Mouse (Mus musculus): ENCODE data around the gene Lrrc4. TPM values are rescaled to one million over a fixed set of nuclear protein-coding genes. Genes with fewer than 3 reads are reported as not detected.

The Lrrc4 gene
- polyA plus RNA-seq, 1 experiment from 2014 or later, result 1.2 TPM

DNA sequence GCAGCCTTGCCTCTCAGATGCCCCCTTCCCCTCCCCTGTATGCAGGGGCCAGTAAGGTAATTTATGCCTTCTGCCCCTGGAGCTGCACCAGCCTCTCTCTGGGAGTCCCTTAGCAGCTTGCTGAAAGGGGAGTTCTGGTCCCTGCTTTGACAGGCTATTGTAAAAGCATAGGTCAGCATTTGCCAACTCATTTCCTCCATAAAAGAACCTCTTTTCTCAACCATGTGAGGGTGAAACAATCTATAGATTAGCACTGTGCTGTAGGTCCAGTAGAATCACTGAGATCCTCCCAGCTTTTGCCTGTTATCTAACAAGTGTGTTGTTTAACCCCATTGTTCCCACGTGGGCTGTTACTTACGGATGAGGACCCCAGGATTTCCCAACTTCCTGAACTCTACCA, 2.5 kb upstream of the Lrrc4 start:
- Histone ChIP-seq H3K4me1 (peaks cover 21% of the 10 kb centered on the region), H3K27ac (no peak overlapping the region), H3K9ac (no peak overlapping the region; the same call in 1 of the 2 replicates), H3K27me3 (peaks cover 48% of the 10 kb centered on the region), H3K9me3 (no peaks in the 10 kb centered on the region), H3K4me3 (peak overlapping the region; percentile 68), H3K36me3 (no peaks in the 10 kb centered on the region), H3K4me2 (peak overlapping the region; percentile 100)
- WGBS, result 61% methylated on average over 2 of the region's 2 CpGs
- ATAC-seq (ENCODE audit: insufficient number of reproducible peaks, insufficient read depth, low FRiP score, low TSS enrichment, low read depth), result no peak

DNA sequence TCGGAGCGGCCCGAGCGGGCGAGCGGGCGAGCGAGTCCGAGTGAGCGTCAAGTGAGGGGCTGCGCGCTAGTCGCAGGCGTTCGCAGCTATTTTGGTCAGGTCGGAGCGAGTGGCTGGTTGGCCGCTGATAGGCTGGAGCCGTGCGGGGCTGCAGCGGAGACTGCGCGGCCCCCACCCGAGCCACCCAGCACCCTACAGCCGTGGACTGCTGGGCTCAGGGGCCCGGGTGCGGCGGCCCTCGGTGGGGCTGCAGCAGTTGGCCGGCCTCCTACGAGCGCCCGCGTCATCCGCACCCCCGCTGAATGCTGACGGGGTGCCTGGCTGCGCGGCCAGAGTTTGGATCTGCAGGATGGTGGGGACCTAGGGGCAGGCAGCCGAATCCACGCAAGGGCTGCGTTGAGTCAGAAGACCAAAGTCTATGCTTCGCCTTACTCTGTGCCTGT, 1.9 kb upstream of the Lrrc4 start:
- Histone ChIP-seq H3K4me2 (peak overlapping the region; percentile 100), H3K9me3 (no peaks in the 10 kb centered on the region), H3K27ac (no peak overlapping the region), H3K4me3 (peak overlapping the region; percentile 68), H3K9ac (peak overlapping the region; percentile 75), H3K27me3 (peaks cover 48% of the 10 kb centered on the region), H3K4me1 (peaks cover 26% of the 10 kb centered on the region), H3K36me3 (no peaks in the 10 kb centered on the region)
- ATAC-seq (ENCODE audit: insufficient number of reproducible peaks, insufficient read depth, low FRiP score, low TSS enrichment, low read depth), result peak; percentile 56; the same call in 1 of the 2 replicates
- 1% methylated on average over 42 of the region's 43 CpGs for WGBS

- no peak overlapping the region for H3K27ac ChIP-seq
- WGBS, result under 1% methylated on average over 55 of the region's 58 CpGs
Observed at GRCm38 (mm10) chr6:28832751-28833291, 1.3 kb upstream of the Lrrc4 start.

GRCm38 (mm10) chr6:28831854-28832750, 555 bp upstream of the Lrrc4 start:
- H3K9me3 ChIP-seq, result no peaks in the 10 kb centered on the region
- H3K27ac ChIP-seq, result no peak overlapping the region
- peak overlapping the region; percentile 75 for H3K9ac ChIP-seq
- H3K36me3 ChIP-seq, result no peaks in the 10 kb centered on the region
- under 1% methylated on average over 82 of the region's 82 CpGs for WGBS
- H3K27me3 ChIP-seq, result peaks cover 48% of the 10 kb centered on the region
- peak overlapping the region; percentile 68 for H3K4me3 ChIP-seq
- H3K4me1 ChIP-seq, result peaks cover 32% of the 10 kb centered on the region
- ATAC-seq (ENCODE audit: insufficient number of reproducible peaks, insufficient read depth, low FRiP score, low TSS enrichment, low read depth), result peak; percentile 43; the same call in 1 of the 2 replicates
- H3K4me2 ChIP-seq, result peak overlapping the region; percentile 100

More at GRCm38 (mm10) chr6:28832751-28833291, 1.3 kb upstream of the Lrrc4 start:
- Histone ChIP-seq H3K27me3 (peaks cover 48% of the 10 kb centered on the region), H3K36me3 (no peaks in the 10 kb centered on the region), H3K4me3 (peak overlapping the region; percentile 68), H3K9me3 (no peaks in the 10 kb centered on the region), H3K4me1 (peaks cover 26% of the 10 kb centered on the region), H3K9ac (peak overlapping the region; percentile 75), H3K4me2 (peak overlapping the region; percentile 100)
- ATAC-seq (ENCODE audit: insufficient number of reproducible peaks, insufficient read depth, low FRiP score, low TSS enrichment, low read depth), result 0 out of 2 replicates have a peak, but pooled peaks have one; percentile 57

DNA sequence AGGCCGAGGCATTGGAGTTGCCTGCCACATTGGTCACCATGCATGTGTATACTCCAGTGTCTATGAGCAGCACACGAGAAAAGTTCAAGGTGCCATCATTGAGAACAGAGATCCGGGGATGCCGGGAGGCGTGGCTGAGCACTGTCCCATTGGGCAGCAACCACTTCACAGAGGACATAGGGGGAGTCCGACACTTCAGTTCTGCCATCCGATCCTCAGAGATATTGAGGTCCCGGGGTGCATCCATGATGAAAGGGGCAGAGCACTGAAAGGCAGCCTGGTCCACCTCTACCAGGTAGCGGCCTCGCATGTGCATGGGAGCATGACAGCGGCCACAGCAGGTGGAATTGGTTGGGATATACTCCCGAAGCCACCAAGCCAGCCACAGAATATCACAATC, 1.2 kb downstream of the Lrrc4 start:
- Histone ChIP-seq H3K27ac (no peak overlapping the region), H3K36me3 (no peaks in the 10 kb centered on the region), H3K4me3 (no peak overlapping the region), H3K9ac (no peak overlapping the region), H3K4me1 (peaks cover 38% of the 10 kb centered on the region), H3K9me3 (no peaks in the 10 kb centered on the region), H3K4me2 (no peak overlapping the region), H3K27me3 (peaks cover 48% of the 10 kb centered on the region)
- WGBS, result 90% methylated on average over 12 of the region's 12 CpGs
- ATAC-seq (ENCODE audit: insufficient number of reproducible peaks, insufficient read depth, low FRiP score, low TSS enrichment, low read depth), result no peak

DNA sequence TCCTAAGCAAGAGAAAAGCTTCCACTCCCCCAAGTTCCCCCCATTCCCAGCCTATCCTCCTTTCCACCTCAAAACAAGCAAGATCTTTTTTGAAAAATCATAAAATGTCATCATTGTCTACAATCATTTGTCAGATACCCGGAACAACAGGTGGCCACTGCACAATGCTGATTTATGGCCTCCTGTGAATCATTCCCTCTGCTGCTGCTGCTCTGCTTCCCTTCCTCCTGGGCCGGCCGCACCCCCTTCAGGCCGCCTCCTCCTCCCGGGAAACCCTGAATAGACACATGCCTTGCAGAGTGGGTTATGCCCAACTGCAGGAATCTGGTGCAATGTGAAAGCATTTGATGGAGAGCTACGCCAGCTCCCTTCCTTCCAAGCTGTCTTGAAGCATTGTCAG, 3.0 kb downstream of the Lrrc4 start:
- peaks cover 43% of the 10 kb centered on the region for H3K4me1 ChIP-seq
- H3K27ac ChIP-seq, result no peak overlapping the region
- 39% methylated on average over 6 of the region's 6 CpGs for WGBS
- no peaks in the 10 kb centered on the region for H3K36me3 ChIP-seq
- no peaks in the 10 kb centered on the region for H3K9me3 ChIP-seq
- H3K4me2 ChIP-seq, result peak overlapping the region; percentile 12
- H3K9ac ChIP-seq, result no peak overlapping the region
- H3K27me3 ChIP-seq, result peaks cover 31% of the 10 kb centered on the region
- no peak overlapping the region for H3K4me3 ChIP-seq
- no peak for ATAC-seq (ENCODE audit: insufficient number of reproducible peaks, insufficient read depth, low FRiP score, low TSS enrichment, low read depth)

GRCm38 (mm10) chr6:28827565-28827964, 4.0 kb downstream of the Lrrc4 start:
- H3K27ac ChIP-seq, result no peak overlapping the region
- ATAC-seq (ENCODE audit: insufficient number of reproducible peaks, insufficient read depth, low FRiP score, low TSS enrichment, low read depth), result no peak
- H3K27me3 ChIP-seq, result peaks cover 28% of the 10 kb centered on the region
- peaks cover 46% of the 10 kb centered on the region for H3K4me1 ChIP-seq
- H3K4me2 ChIP-seq, result no peak overlapping the region
- H3K36me3 ChIP-seq, result no peaks in the 10 kb centered on the region
- H3K9ac ChIP-seq, result no peak overlapping the region
- 42% methylated on average over 3 of the region's 3 CpGs for WGBS
- no peak overlapping the region for H3K4me3 ChIP-seq
- no peaks in the 10 kb centered on the region for H3K9me3 ChIP-seq

GRCm38 (mm10) chr6:28826689-28827389, 4.7 kb downstream of the Lrrc4 start:
- Histone ChIP-seq H3K4me2 (no peak overlapping the region), H3K9me3 (no peaks in the 10 kb centered on the region), H3K27ac (no peak overlapping the region), H3K4me1 (peaks cover 44% of the 10 kb centered on the region), H3K36me3 (no peaks in the 10 kb centered on the region), H3K27me3 (peaks cover 24% of the 10 kb centered on the region), H3K9ac (no peak overlapping the region), H3K4me3 (no peak overlapping the region)
- WGBS, result 70% methylated on average over 9 of the region's 9 CpGs
- ATAC-seq (ENCODE audit: insufficient number of reproducible peaks, insufficient read depth, low FRiP score, low TSS enrichment, low read depth), result no peak

- H3K4me3 ChIP-seq, result no peak overlapping the region
- 69% methylated on average over 3 of the region's 3 CpGs for WGBS
- H3K27ac ChIP-seq, result no peak overlapping the region
- no peak overlapping the region for H3K9ac ChIP-seq
- H3K27me3 ChIP-seq, result peaks cover 14% of the 10 kb centered on the region
- no peaks in the 10 kb centered on the region for H3K36me3 ChIP-seq
- no peak for ATAC-seq (ENCODE audit: insufficient number of reproducible peaks, insufficient read depth, low FRiP score, low TSS enrichment, low read depth)
- H3K4me2 ChIP-seq, result no peak overlapping the region
- no peaks in the 10 kb centered on the region for H3K9me3 ChIP-seq
- peaks cover 35% of the 10 kb centered on the region for H3K4me1 ChIP-seq
Observed at GRCm38 (mm10) chr6:28825894-28826293, 5.7 kb downstream of the Lrrc4 start.

GRCm38 (mm10) chr6:28823802-28824201, 7.7 kb downstream of the Lrrc4 start:
- Histone ChIP-seq H3K4me1 (peaks cover 52% of the 10 kb centered on the region), H3K36me3 (no peaks in the 10 kb centered on the region), H3K4me3 (no peak overlapping the region), H3K4me2 (no peak overlapping the region), H3K9ac (no peak overlapping the region), H3K27ac (no peak overlapping the region), H3K27me3 (no peaks in the 10 kb centered on the region), H3K9me3 (no peaks in the 10 kb centered on the region)
- ATAC-seq (ENCODE audit: insufficient number of reproducible peaks, insufficient read depth, low FRiP score, low TSS enrichment, low read depth), result no peak
- WGBS, result 80% methylated on average over 5 of the region's 5 CpGs

DNA sequence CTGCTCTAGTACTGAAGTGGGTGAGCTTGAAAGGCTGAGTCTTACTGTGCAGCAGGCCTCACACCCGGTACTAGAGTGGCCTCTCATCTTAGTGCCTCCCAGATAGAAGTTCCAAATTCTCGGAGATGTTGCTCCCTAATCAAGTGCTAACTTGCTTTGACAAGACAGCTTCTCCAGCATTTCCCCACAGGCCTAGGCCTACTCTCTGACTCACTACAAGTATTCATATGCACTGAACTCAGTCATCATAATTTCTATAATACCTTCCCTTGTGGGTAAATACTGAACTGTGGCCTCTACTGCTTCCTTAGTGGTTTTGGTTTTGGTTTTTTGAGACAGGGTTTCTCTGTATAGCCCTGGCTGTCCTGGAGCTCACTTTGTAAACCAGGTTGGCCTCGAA, 8.2 kb downstream of the Lrrc4 start:
- no peak overlapping the region for H3K9ac ChIP-seq
- no peaks in the 10 kb centered on the region for H3K27me3 ChIP-seq
- WGBS, result 83% methylated on average over 3 of the region's 3 CpGs

More for the DNA sequence above, 8.2 kb downstream of the Lrrc4 start:
- Histone ChIP-seq H3K4me2 (no peak overlapping the region), H3K4me3 (no peak overlapping the region), H3K36me3 (no peaks in the 10 kb centered on the region), H3K4me1 (peaks cover 48% of the 10 kb centered on the region), H3K9me3 (no peaks in the 10 kb centered on the region), H3K27ac (no peak overlapping the region)
- no peak for ATAC-seq (ENCODE audit: insufficient number of reproducible peaks, insufficient read depth, low FRiP score, low TSS enrichment, low read depth)
